In the genomic region with DNA sequence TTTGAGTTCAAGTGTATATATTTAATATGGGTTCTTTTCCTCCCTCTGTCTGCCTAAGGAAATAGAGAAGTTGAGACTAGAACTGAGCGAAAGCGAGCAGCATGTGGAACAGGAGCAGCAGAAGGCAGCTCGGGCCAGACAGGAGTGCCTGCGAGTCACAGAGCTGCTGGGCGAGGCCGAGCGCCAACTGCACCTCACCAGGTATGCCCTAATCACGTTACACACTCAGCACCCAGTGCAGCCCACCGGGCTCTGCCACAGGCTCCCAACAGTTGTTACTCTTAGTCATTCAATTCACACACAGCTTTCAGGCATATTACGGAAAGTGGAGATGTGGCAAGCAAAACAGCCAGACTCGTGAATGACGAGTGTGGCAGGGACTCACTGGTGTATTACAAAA, we compare ENCODE assay signal across 26 mouse cellular contexts.
DNase-seq lines count a peak whose midpoint lies in the region; ATAC-seq and TF ChIP-seq lines count a peak whose summit lies in the region.
"Had no signal": no experiment of that assay in that cellular context is flagged by ENCODE, and none has a peak within 500 bp of the region (broad histone marks: within the 10 kb centered on the region; RNA-seq: fewer than 3 reads in every experiment).

No protein-coding gene starts in this region.

- peaks cover 6% of the 10 kb centered on the region for H3K4me1 ChIP-seq in cerebellum, adult 2 months (ENCODE audit: control insufficient read depth, insufficient read depth, low read length)
- no peaks in the 10 kb centered on the region for H3K4me1 ChIP-seq in hindbrain, postnatal 0 days (ENCODE audit: insufficient read depth, low read length)
- no peaks in the 10 kb centered on the region; the same call in 1 of the 2 replicates for H3K4me1 ChIP-seq in hindbrain, embryonic 13.5 days (replicated peaks)
- H3K4me1 ChIP-seq in kidney, adult 2 months (ENCODE audit: control insufficient read depth, insufficient read depth, low read length), result no peaks in the 10 kb centered on the region
- H3K4me1 ChIP-seq: heart, embryonic 10.5 days; heart, embryonic 15.5 days; liver, embryonic 12.5 days had no signal

- H3K4me2 ChIP-seq in hindbrain, postnatal 0 days (ENCODE audit: low read depth, low read length), result no peak overlapping the region
- H3K4me2 ChIP-seq in hindbrain, embryonic 13.5 days, result no peak overlapping the region
- H3K4me2 ChIP-seq: heart, embryonic 15.5 days; liver, embryonic 12.5 days; midbrain, embryonic 11.5 days; neural tube, embryonic 12.5 days had no signal

- no peaks in the 10 kb centered on the region for H3K27me3 ChIP-seq in cerebellum, adult 2 months (ENCODE audit: control insufficient read depth, insufficient read depth, low read length)
- H3K27me3 ChIP-seq in hindbrain, postnatal 0 days (ENCODE audit: insufficient read depth, low read length), result no peaks in the 10 kb centered on the region
- no peaks in the 10 kb centered on the region for H3K27me3 ChIP-seq in hindbrain, embryonic 13.5 days
- H3K27me3 ChIP-seq in kidney, adult 2 months (replicated peaks; ENCODE audit: control insufficient read depth, insufficient read depth, low read length), result no peaks in the 10 kb centered on the region
- H3K27me3 ChIP-seq: heart, embryonic 15.5 days; liver, embryonic 12.5 days; neural tube, embryonic 12.5 days; Patski had no signal

- no peak overlapping the region for H3K4me3 ChIP-seq in cerebellum, adult 2 months (replicated peaks; ENCODE audit: insufficient read depth, low read depth, low read length)
- H3K4me3 ChIP-seq in hindbrain, postnatal 0 days (ENCODE audit: low read length), result no peak overlapping the region
- H3K4me3 ChIP-seq in hindbrain, embryonic 13.5 days, result no peak overlapping the region
- no peak overlapping the region for H3K4me3 ChIP-seq in kidney, adult 2 months (ENCODE audit: insufficient read depth, low read depth, low read length)
- H3K4me3 ChIP-seq: erythroblast, embryonic 14.5 days; heart, embryonic 10.5 days; heart, embryonic 15.5 days; liver, embryonic 12.5 days; myocyte; neural tube, embryonic 12.5 days had no signal

- peak; percentile 53 to 60 for DNase-seq in cerebellum, adult 2 months
- DNase-seq in cerebellum, adult 9-10 months, result no peak
- no peak for DNase-seq in hindbrain, postnatal 0 days (ENCODE audit: low spot score)
- peak; percentile 38 for DNase-seq in left cerebral cortex, postnatal 4 days
- no peak for DNase-seq in left cerebral cortex, adult 11 months (ENCODE audit: low spot score)
- DNase-seq in kidney, adult 2 months, result no peak
- DNase-seq: adrenal gland, postnatal 10 days; gastrocnemius, postnatal 25 days; heart, adult 11 months; kidney, adult 9 months; kidney, postnatal 10 days; liver, postnatal 0 days; lung, postnatal 36 days; thymus, adult 2 months; thymus, postnatal 36 days had no signal

- no peaks in the 10 kb centered on the region for H3K36me3 ChIP-seq in hindbrain, postnatal 0 days (ENCODE audit: insufficient read depth, low read length)
- peaks cover 5% of the 10 kb centered on the region for H3K36me3 ChIP-seq in hindbrain, embryonic 13.5 days
- H3K36me3 ChIP-seq in kidney, adult 2 months (ENCODE audit: control insufficient read depth, insufficient read depth, low read length), result peaks cover 3% of the 10 kb centered on the region

- intact Hi-C loops in left cerebral cortex, postnatal 4 days (cut with DNase I), result no loop called here

- no peak overlapping the region for H3K27ac ChIP-seq in cerebellum, adult 2 months (ENCODE audit: insufficient read depth, low read length)
- peak overlapping the region; percentile 20; the same call in 1 of the 2 replicates for H3K27ac ChIP-seq in hindbrain, postnatal 0 days
- H3K27ac ChIP-seq in hindbrain, embryonic 13.5 days, result no peak overlapping the region
- H3K27ac ChIP-seq in kidney, adult 2 months (ENCODE audit: insufficient read depth, low read depth, low read length), result no peak overlapping the region
- H3K27ac ChIP-seq: heart, embryonic 10.5 days; heart, embryonic 15.5 days; liver, embryonic 12.5 days; neural tube, embryonic 12.5 days had no signal

- no peak for ATAC-seq in hindbrain, postnatal 0 days
- no peak for ATAC-seq in hindbrain, embryonic 13.5 days (ENCODE audit: low FRiP score)
- ATAC-seq: intestine, embryonic 16.5 days; liver, embryonic 12.5 days; liver, postnatal 0 days; midbrain, embryonic 16.5 days; Patski had no signal

- no peaks in the 10 kb centered on the region for H3K9me3 ChIP-seq in hindbrain, postnatal 0 days (ENCODE audit: low read length)
- no peaks in the 10 kb centered on the region for H3K9me3 ChIP-seq in hindbrain, embryonic 13.5 days
- H3K9me3 ChIP-seq: heart, embryonic 10.5 days; heart, embryonic 15.5 days; liver, embryonic 12.5 days; neural tube, embryonic 12.5 days had no signal

- WGBS in cerebellum, adult 2 months, result 57% methylated on average over 12 of the region's 12 CpGs
- 79% methylated on average over 12 of the region's 12 CpGs for WGBS in hindbrain, postnatal 0 days
- 91% methylated on average over 12 of the region's 12 CpGs for WGBS in hindbrain, embryonic 13.5 days
- 94% methylated on average over 12 of the region's 12 CpGs for WGBS in kidney, adult 2 months

- no peak for TF ChIP-seq CTCF in cerebellum, adult 2 months (IDR thresholded peaks at IDR 0.05; ENCODE audit: borderline replicate concordance, insufficient read depth, low read depth, low read length)
- TF ChIP-seq CTCF in hindbrain, postnatal 0 days (IDR thresholded peaks at IDR 0.05; ENCODE audit: low read depth), result no peak
- TF ChIP-seq CTCF in kidney, adult 2 months (conservative IDR thresholded peaks at IDR 0.05; ENCODE audit: insufficient read depth, insufficient read length, low read depth, low read length), result no peak

- no peak for TF ChIP-seq POLR2A in cerebellum, adult 2 months (IDR thresholded peaks at IDR 0.05; ENCODE audit: borderline replicate concordance, insufficient read depth, low read length)
- no peak for TF ChIP-seq POLR2A in kidney, adult 2 months (IDR thresholded peaks at IDR 0.05; ENCODE audit: low read depth, low read length)

- no peak overlapping the region for H3K9ac ChIP-seq in hindbrain, postnatal 0 days (replicated peaks; ENCODE audit: low read length)
- no peak overlapping the region for H3K9ac ChIP-seq in hindbrain, embryonic 13.5 days
- H3K9ac ChIP-seq: heart, embryonic 15.5 days; liver, embryonic 12.5 days; liver, postnatal 0 days; neural tube, embryonic 12.5 days had no signal

Comparison
In these comparisons a context has a peak if more than half of its experiments do, and no peak if none do; other contexts are left out.
1. DNase-seq: peak in cerebellum, adult 2 months (2 of 2) and left cerebral cortex, postnatal 4 days (single experiment); none in cerebellum, adult 9-10 months (single experiment), hindbrain, postnatal 0 days (single experiment), left cerebral cortex, adult 11 months (single experiment) and kidney, adult 2 months (single experiment).